Mouse (Mus musculus): Measurements from ENCODE around the gene Cog6.

The Cog6 gene

GRCm38 (mm10) chr3:53016436-53017340 lies at the start of gene Cog6:
Cog6 (minus strand) TSS chr3:53017237.
- DNase-seq = peak; percentile 85 to 89

GRCm38 (mm10) chr3:53066095-53066372 lies 49.0 kb upstream of the Cog6 start:
- DNase-seq = no peak

GRCm38 (mm10) chr3:53065267-53066094 lies 48.4 kb upstream of the Cog6 start:
- DNase-seq = no peak

- DNase-seq = no peak
Measured at GRCm38 (mm10) chr3:53063423-53064147, 46.5 kb upstream of the Cog6 start.

GRCm38 (mm10) chr3:53059959-53060358 lies 42.9 kb upstream of the Cog6 start:
- peak in 1 of 2 experiments; percentile 37 for DNase-seq

DNA sequence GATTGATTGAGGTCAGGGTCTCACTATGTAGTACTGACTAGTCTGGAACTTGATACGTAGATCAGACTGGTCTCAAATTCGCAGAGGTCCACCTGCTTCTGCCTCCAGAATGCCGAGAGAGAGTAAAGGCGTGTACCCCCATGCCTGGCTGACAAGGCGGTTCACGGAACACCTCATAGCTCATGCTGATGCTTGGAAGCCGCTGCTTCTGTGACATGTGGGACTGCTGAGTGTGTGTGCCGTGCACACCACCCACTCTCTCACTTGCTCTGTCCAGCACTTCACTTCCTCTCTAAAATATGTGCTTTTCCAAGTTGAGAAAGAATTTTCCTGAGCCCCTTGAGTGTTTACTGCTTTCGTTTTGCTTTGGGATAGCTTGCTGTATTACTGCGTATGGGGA lies 39.4 kb upstream of the Cog6 start:
- DNase-seq = no peak

DNA sequence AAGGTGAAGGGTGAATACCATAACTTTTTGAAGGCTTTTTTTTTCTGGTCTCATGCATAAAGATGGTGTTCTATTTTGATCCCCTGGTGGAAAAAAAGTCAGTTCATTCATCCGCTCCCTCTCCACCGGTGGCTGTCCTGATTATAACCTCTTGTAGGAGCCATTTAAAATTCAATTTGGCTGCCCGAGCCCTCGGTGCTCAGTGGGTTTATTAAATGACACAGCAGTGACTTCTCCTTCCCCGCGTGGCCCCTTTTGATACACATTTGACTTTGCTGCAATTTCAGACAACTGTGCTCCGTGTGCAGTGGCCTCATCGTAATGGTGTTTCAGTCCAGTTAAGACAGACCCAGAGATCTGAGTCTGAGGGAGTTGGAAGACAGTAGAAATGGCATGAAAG lies 35.3 kb upstream of the Cog6 start:
- DNase-seq = no peak

DNA sequence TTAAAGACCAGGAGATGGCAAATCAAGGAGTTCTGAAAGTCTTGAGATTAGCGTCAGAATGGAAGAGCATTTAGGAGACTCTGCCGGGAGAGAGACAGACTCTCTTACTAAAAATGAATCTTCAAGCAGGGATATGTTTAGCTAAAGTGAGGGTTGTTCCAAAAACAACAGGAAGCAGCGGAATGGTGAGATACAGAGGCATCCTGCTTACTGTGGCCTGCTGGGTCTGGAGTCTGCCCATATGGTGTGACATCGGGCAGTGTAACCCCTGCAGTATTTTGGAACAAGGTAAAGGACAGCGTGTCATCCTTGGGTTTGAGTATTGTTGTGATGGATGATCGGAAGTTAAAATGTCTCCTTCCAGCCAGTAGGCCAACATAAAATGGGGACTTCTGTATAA lies 29.3 kb upstream of the Cog6 start:
- no peak for DNase-seq

DNA sequence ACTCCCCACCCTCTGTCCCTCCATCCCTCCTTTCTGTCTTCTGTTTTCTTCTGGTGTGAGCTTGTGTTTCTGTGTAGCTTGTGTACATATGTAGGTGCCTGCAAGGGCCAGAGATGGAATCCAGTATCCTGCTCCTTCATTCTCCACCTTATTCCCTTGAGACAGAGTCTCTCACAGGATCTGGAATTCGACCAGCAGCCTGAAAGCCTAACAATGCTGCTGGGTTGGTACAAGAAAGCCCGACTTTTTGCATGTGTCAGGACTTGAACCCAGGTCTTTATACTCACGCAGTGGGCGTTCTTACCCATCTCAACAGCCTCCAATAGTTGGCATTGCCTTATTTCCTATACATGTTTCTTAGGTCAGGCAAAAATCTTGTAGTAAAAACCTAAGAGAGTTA lies 28.7 kb upstream of the Cog6 start:
- DNase-seq = no peak

DNA sequence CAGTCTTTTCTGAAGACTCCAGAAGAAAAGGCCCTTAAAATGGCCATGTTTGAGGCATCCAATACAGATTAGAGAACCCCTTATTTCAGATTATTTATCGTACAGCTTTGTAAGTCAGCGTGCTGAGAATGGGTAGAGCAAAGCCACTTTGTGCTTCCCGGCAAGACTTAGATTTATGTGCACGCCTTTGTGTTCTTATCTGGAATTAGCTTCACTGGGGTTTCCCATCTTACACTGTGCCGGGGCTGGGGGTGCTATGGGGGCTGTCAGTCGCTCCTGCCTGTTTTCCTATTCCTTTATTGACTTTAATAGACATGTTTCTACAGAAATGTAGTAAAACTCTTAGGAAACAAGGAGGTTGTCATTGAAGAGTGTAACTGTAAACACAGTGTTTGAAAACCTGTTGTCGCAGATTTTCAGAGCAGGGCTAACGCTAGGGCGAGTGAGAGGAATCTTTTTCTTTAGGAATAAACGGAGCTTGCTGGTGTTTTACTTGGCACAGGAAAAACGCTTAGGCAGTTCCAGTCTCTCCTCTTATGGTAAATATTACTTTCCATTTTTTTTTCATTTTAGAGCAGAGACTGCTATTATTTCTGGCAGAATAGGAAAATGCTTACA lies 27.8 kb upstream of the Cog6 start:
- DNase-seq = no peak

DNA sequence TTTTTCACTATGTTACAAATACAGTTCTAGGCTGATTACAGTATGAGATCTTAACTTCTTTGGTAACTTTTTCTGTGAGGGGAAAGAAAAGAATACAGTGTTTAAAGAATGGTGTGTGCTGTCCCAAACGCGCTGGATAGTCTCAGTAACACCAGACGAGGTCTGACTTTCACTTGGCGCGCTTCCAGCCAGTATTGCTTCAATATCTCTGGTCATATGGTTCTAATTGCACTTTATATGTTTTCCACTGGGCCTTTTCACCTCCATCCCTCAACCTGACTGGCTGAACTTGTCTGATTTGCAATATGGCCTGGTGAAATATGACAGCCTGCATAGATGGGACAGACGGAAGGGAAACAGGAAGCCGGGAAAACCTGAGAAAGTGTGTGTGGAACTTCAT lies 27.2 kb upstream of the Cog6 start:
- DNase-seq = peak in 1 of 2 experiments; percentile 23

GRCm38 (mm10) chr3:53043206-53043780 lies 26.3 kb upstream of the Cog6 start:
- no peak for DNase-seq

DNA sequence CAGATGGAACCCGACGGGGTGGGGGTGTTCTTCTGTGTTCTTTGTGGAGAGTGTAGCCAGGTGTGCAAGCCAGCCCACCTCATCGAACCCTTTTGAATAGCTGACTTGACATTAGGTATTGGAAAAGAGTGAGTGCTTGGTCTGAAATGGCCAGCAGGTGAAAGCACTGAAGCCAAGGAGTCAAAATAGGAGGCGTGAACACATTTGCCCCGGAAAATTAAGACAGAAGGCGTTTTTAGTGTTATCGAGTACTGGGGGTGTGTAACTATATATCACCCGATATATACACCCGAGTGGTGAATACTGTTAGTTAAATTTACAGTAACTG lies 25.2 kb upstream of the Cog6 start:
- DNase-seq = no peak

DNA sequence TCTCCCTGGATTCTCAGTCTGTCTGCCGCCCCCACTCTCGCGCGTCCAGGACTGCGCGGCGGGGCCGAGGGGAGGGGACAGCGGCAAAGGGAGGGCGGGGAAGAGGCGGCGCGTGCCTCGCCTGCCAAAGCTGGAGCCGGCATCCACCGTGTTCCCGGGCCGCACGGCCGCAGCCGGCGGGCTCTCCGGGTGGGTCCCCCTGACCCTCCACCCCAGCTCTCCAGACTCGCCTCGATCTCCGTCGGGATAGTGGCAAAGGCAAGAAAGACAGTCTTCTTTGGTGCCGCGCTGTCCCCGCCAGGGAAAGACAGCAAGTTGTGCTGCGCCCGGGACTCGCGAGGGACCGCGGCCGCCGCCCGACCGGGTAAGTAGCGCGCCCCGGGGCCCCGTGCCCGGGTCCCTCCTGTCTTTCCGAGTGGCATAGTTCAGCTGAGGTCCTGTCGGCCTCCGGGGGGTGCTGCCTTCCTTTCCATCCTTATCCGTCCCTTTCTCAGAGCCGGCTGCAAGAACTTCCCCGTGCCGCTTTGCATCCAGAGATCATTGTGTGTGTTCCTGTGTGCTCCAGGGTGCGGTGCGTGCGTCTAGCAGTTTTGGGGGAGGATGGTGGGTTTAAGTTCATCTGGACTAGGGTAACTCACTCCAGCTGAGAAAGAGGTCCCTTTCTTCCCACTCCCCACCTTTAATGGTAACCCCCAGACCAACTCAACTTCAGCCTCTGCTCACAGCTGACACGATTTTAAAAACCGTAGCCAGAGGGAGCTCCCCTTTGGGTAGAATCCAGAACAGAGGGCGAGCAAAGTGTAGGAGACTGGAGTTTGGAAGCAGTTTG lies 24.6 kb upstream of the Cog6 start, which contains the start of gene Lhfp:
Lhfp (plus strand) TSS at position 118 of the 829 bp plus-strand sequence.
- DNase-seq = peak; percentile 42 to 71

DNA sequence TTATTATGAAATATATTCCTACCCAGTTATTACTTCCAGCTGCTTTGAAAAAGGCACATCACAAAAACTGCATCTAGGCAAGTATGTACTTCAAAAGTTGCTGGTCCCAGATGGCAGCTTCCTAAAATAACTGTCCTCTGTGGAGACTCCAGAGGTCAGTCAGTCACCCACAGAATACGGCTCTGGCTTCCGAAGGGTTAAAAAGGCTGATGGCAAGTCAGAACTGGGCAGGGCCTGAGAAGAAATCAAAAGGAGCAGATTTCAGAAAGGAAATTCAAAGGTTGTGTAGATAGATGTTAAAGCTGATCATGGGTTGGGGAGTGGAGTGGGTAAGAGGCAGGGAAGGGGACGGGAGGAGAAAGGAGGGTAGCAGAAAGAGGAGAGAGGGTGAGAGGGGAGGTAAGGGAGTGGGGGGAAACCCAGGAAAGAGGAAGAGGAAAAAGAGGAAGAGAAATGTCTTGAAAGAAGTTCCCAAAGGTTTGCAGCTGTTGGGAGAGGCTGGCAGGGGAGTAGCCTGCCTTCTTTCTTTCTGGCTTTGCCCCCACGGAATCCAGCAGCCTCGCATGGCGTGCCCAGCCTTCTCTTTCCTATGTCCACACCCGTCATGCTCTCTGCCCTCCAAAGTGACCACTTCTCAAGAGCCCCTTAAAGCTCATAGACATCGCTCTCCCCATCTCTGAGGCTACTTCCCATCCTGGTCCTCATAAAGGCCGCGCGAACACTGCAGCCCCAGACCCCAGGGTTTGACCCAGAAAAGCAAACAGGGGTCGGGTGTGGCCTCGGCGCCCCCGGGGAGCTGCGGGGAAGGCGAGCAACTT lies 23.8 kb upstream of the Cog6 start:
- DNase-seq = peak in 1 of 2 experiments; percentile 3

- no peak for DNase-seq
Measured at GRCm38 (mm10) chr3:53039746-53040145, 22.7 kb upstream of the Cog6 start.

- DNase-seq = no peak
Measured at GRCm38 (mm10) chr3:53038913-53039312, 21.9 kb upstream of the Cog6 start.

DNA sequence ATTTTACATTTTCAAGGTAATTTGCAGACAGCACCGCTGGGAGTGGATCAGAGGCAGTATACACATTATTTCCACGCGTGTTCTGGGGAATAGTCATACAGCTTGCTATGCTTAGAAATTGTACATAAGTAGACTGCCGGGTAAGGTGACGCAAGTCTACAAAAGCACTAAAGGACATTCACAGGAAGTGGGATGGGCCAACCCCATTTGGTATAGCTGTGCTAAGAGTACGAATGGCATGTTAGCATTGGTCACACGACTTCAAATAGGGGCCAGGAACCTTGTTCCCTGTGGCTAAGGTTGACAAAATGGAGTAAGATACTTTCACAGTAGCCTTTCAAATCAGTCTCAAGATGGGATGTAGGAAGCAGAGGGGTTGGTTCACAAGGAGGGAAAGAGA lies 19.9 kb upstream of the Cog6 start:
- DNase-seq = no peak

GRCm38 (mm10) chr3:53036076-53036475 lies 19.0 kb upstream of the Cog6 start:
- DNase-seq = no peak

- DNase-seq = peak; percentile 8 to 16
Measured at GRCm38 (mm10) chr3:53033448-53033847, 16.4 kb upstream of the Cog6 start.

DNA sequence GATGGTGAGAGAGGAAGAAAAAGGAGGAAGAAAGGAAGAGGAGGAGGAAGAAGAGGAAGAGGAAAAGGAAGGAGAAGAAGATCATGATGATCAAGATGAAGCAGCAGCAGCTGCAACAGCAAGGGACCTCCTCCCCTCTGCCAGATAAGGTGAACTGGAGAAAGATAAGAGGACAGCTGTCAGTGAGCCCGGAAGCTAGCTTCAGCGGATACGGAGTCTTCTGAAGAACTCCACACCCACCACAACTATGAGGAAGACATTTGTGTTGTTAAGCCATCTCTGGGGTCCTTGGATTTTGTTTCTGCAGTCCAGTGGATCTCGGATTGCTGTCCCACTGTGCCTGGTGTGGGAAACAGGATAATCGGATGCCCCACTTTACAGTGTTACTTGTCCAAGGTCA lies 15.4 kb upstream of the Cog6 start:
- DNase-seq = no peak
